Mouse (Mus musculus) layer of hippocampus, adult 8-10 months (tissue): ENCODE results near the gene Olfr281. TPM values are rescaled to one million over a fixed set of nuclear protein-coding genes. Genes with fewer than 3 reads are reported as not detected.
A peak's percentile ranks its signal among the peaks of the same experiment; 100 is the strongest.
"Not testable (repeated sequence)": the region's sequence is repeated elsewhere in the genome, so short reads cannot be mapped to it uniquely, and the experiment has no call there.

Experiments used
- DNase-seq, 2 experiments: peaks; one replicate each; pipeline ENCODE4 v3.0.0; 2022; ENCODE audit warnings: low spot score in 2 of 2
- total RNA-seq, 4 experiments: library from RNA; stranded (reverse); gene quantifications; 2 replicates each; pipeline ENCODE4 v1.2.4; 2022

Olfr281 gene
- not detected for total RNA-seq

- no peak for DNase-seq
Observed at GRCm38 (mm10) chr15:98452288-98452687, at the start of gene Olfr281. Olfr281 (plus strand) TSS chr15:98452588.

GRCm38 (mm10) chr15:98408406-98409060 is 43.9 kb upstream of the Olfr281 start:
- DNase-seq: no peak

- DNase-seq: no peak
Observed at GRCm38 (mm10) chr15:98409635-98410034, 42.8 kb upstream of the Olfr281 start.

DNA sequence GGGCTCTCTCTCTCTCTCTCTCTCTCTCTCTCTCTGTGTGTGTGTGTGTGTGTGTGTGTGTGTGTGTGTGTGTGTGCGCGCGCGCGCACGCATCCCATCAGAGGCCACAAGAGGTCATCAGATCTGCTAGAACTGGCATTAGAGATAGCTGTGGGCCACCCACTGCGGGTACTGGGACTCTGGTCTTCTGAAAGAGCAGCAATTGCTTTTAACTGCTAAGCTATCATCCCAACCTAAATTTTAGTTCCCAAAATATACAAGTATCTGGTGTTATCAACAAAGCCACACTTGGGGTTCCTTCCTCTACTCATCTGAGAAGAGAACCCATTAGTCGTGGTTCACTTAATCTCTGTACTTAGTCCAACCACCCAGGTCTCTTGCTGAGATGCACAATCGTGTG is 42.1 kb upstream of the Olfr281 start:
- DNase-seq: no peak

- DNase-seq: no peak
Observed at GRCm38 (mm10) chr15:98415996-98416395, 36.4 kb upstream of the Olfr281 start.

DNA sequence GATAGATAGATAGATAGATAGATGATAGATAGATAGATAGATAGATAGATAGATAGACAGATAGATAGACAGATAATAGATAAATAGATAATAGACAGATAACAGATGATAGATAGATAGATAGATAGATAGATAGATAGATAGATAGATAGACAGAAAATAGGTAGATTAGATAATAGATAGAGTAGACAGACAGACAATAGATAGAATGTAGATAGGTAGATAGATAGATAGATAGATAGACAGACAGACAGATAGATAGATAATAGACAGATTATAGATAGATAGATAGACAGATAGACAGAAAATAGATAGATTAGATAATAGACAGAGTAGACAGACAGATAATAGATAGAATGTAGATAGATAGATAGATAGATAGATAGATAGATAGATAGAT is 35.6 kb upstream of the Olfr281 start:
- DNase-seq: not testable (repeated sequence)

- not testable (repeated sequence) for DNase-seq
Observed at GRCm38 (mm10) chr15:98417285-98417684, 35.1 kb upstream of the Olfr281 start.

GRCm38 (mm10) chr15:98418096-98418495 is 34.3 kb upstream of the Olfr281 start:
- DNase-seq: no peak

- DNase-seq: no peak
Observed at GRCm38 (mm10) chr15:98420897-98421296, 31.5 kb upstream of the Olfr281 start.

DNA sequence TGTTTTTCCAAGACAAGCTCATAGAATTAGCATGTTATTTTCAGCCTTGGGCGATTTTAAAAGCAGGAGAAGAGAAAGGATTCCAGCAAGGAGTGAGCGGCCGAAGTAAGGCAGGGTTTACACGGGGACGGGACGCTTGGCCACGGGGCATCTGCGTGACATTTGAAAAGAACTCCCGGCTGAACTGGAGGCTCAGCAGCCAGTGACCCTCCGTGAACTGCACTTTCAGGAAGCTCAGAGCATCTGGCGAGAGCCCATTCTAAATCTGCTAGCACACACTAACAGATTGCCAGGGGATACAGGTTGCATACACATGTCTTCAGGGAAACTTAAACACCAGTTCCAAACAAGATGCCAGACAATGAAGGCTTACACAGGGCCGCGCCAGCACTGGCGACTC is 28.1 kb upstream of the Olfr281 start:
- no peak for DNase-seq

GRCm38 (mm10) chr15:98424753-98425152 is 27.6 kb upstream of the Olfr281 start:
- no peak for DNase-seq

DNA sequence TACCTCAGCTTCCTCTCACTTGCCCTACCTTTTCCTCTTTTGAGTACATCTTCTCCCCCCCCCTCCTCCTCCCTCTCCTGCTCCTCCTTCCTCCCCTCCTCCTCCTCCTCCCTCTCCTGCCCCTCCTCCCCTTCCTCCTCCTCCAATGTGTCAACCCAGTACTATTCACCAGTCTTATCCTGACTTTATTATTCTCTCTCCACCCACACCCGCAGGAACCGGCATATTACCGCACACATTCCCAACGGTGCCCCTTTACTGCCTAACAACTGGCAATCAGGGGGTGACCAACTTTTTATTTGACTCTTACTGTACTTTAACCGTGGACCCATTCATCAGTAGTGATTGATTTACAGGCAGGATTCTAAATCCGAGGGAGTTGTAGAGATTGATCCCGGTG is 27.2 kb upstream of the Olfr281 start:
- no peak for DNase-seq

GRCm38 (mm10) chr15:98430925-98431324 is 21.5 kb upstream of the Olfr281 start, which contains the start of gene Olfr282:
Olfr282 (plus strand) TSS chr15:98431225.
- DNase-seq: not testable (repeated sequence)

GRCm38 (mm10) chr15:98444561-98444960 is 7.8 kb upstream of the Olfr281 start:
- no peak for DNase-seq

GRCm38 (mm10) chr15:98448521-98448920 is 3.9 kb upstream of the Olfr281 start:
- DNase-seq: peak in 1 of 2 experiments; percentile 3

DNA sequence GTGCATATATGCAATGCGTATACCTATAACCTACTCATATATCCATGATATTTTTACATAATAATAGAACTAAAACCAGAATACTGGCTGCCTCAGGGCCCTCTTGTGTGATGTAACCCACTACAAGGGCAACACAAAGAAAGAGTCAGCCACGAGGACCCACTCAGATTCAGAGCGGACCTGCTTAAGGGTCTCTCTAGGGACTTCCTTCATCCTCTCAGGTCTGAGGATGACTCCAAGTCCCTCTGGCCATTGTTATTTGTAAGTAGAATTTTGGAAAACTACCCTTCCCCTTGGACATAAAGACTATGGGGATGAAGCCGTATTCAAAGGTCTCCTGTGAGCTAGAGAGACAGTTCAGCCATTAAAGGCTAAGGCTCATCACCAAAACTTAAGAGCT is 17.2 kb downstream of the Olfr281 start, which contains the start of gene OR5BS1P:
TSS of gene OR5BS1P (plus strand) at position 301 of the 400 bp plus-strand sequence.
- DNase-seq: no peak

- no peak for DNase-seq
Observed at GRCm38 (mm10) chr15:98471539-98471938, 19.2 kb downstream of the Olfr281 start.

DNA sequence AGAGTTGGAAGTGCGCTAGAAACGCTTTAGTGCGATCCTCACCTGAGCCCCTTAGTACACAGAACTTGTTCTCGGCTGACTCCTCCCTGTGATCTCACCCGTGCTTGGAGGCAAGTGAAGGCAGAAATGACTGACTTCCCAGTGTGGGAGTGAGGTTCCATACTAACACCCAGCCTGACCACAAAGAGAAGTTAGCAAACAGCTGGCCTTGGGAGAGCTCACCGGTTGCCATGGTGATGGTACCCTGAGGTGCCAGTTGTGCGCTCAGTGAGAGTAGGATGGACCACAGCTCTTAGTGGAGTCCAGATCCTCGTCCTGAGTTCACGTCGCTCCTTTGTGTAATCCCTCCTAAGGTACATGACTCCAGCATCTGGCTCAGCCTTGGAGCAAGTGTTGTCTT is 22.6 kb downstream of the Olfr281 start:
- DNase-seq: no peak

DNA sequence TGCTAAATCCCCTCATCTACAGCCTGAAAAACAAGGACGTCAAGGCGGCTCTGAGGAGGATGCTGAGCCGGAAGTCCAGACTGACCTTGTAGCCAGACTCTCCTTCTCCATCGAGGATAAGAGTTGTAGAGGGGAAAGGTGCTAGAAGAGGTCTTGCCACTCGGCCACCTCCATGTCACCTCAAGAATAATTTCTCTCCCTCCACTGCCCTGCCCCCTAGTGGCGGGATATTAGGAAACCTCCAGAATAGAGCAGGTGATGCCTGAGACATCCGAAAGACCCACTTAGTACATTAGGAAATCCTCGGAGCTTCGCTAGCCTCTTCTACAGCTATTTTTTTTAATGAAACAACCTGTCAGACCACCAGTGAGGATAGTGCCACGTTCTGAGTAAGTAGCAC is 23.0 kb downstream of the Olfr281 start:
- DNase-seq: no peak

DNA sequence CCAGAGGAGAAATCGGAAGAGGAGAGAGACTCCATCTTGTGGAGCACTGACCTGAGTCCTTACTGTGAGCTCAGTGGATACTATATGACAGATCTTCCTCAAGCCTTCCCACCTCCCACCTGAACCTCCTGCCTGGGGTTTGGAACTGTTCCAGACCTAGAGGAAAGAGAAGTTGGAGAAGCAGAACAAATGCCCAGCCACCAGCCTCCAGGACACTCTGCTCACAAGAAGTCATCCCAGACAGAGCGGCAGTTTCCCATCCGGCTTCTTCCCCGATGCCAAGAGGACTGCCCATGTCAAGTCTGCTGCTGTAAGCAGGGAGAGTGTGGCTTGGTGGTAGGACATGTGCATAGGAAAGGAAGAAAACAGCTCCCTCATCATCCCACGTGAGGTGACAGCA is 23.9 kb downstream of the Olfr281 start:
- DNase-seq: no peak

DNA sequence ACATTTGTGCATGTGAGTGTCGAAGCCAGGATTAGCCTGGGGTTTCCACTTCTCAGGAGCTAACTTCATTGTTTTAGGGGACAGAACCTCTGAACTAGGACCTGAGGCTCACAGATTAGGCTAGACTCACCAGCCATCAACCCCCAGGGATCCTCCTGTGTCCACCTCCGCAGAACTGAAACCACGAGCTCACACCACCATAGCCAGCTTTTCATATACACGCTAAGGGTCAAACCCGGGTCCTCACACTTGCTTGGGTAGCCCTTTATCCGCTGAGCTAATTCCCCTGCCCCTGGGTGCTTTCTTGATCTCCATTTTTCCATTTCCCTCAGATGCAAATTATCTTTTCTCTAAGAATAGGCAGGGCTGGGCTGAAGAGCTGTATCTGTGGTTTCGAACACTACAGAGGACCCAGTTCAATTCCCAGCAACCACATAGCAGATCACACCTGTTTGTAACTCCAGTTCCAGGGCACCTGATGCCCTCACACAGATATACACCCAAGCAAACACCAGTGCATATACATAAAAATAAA is 27.2 kb downstream of the Olfr281 start:
- DNase-seq: no peak

DNA sequence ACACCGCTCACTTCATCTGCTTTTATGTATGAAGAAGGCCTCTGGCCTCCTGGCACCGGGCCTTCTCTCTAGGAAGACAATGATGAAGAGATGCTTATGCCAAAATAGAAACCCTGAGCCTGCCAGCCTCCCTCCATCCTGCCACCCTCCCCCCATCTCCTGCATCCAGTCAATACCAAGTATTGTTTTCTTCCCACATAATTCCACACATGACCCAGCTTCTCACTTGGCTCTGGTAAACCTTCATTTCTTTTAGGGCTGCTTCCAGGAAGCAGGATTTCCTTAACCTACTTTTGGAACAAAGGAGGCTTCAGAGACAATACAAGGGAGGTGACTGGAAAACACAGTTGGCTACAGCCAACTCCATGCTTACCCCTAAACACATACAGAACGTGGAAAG is 30.3 kb downstream of the Olfr281 start, which contains the start of gene Lalba:
TSS of gene Lalba (minus strand) at position 21 of the 400 bp plus-strand sequence.
- DNase-seq: no peak
